Mouse (Mus musculus): ENCODE data around the gene Gpm6b. TPM values are rescaled to one million over a fixed set of nuclear protein-coding genes. Genes with fewer than 3 reads are reported as not detected.

The Gpm6b gene
- polyA plus RNA-seq, 3 experiments from 2014 or later, result 25.8 to 61.6 (median 50.7) TPM

GRCm38 (mm10) chrX:166307437-166308222 is 68.9 kb downstream of the Gpm6b start:
- ATAC-seq, result peak; percentile 57

GRCm38 (mm10) chrX:166308798-166309197 is 70.1 kb downstream of the Gpm6b start:
- ATAC-seq, result no peak

- ATAC-seq, result no peak
These were observed 76.5 kb downstream of the Gpm6b start for GRCm38 (mm10) chrX:166315251-166315650.

- peak; percentile 94 for ATAC-seq
These were observed 78.1 kb downstream of the Gpm6b start for GRCm38 (mm10) chrX:166316552-166317375.

- no peak for ATAC-seq
These were observed 78.6 kb downstream of the Gpm6b start for GRCm38 (mm10) chrX:166317376-166317679.

- ATAC-seq, result peak; percentile 28
These were observed 84.5 kb downstream of the Gpm6b start for GRCm38 (mm10) chrX:166323226-166323625.

GRCm38 (mm10) chrX:166327621-166328020 is 88.9 kb downstream of the Gpm6b start:
- ATAC-seq, result no peak

GRCm38 (mm10) chrX:166328219-166328901 is 89.6 kb downstream of the Gpm6b start:
- no peak for ATAC-seq

GRCm38 (mm10) chrX:166328904-166329451 is 90.3 kb downstream of the Gpm6b start:
- peak; percentile 64 for ATAC-seq

- peak; percentile 75 for ATAC-seq
These were observed 95.9 kb downstream of the Gpm6b start for GRCm38 (mm10) chrX:166334516-166335136.

GRCm38 (mm10) chrX:166338353-166338752 is 99.6 kb downstream of the Gpm6b start:
- no peak for ATAC-seq

GRCm38 (mm10) chrX:166338784-166339520 is 100.2 kb downstream of the Gpm6b start:
- ATAC-seq, result no peak

GRCm38 (mm10) chrX:166339911-166340310 is 101.2 kb downstream of the Gpm6b start:
- no peak for ATAC-seq

GRCm38 (mm10) chrX:166341795-166342194 is 103.1 kb downstream of the Gpm6b start:
- ATAC-seq, result no peak

- ATAC-seq, result no peak
These were observed 105.7 kb downstream of the Gpm6b start for GRCm38 (mm10) chrX:166344228-166345015.

GRCm38 (mm10) chrX:166348086-166348485 is 109.4 kb downstream of the Gpm6b start:
- no peak for ATAC-seq

- no peak for ATAC-seq
These were observed 109.9 kb downstream of the Gpm6b start for GRCm38 (mm10) chrX:166348634-166349033.

GRCm38 (mm10) chrX:166351790-166352189 is 113.1 kb downstream of the Gpm6b start:
- ATAC-seq, result peak; percentile 86

- no peak for ATAC-seq
These were observed 114.7 kb downstream of the Gpm6b start for GRCm38 (mm10) chrX:166353412-166353811.

- no peak for ATAC-seq
These were observed 116.2 kb downstream of the Gpm6b start for GRCm38 (mm10) chrX:166354913-166355312.

GRCm38 (mm10) chrX:166356276-166356675 is 117.6 kb downstream of the Gpm6b start:
- no peak for ATAC-seq
